Mouse (Mus musculus) E14TG2a.4 (cell line): ENCODE measurements around the gene Tmem9.

Source experiments
- H3K27me3 ChIP-seq: 2 replicates; pipeline ENCODE4 v1.6.1; 2014; ENCODE audit warnings: low read length, control low read depth; ENCODE audit not compliant: insufficient read depth
- H3K36me3 ChIP-seq: 2 replicates; pipeline ENCODE4 v1.6.1; 2014; ENCODE audit warnings: low read length, control low read depth; ENCODE audit not compliant: insufficient read depth
- H3K4me1 ChIP-seq: replicated peaks from 2 replicates; pipeline ENCODE4 v1.6.1; 2014; ENCODE audit warnings: low read depth, low read length, control low read depth
- H3K4me3 ChIP-seq: replicated peaks from 2 replicates; pipeline ENCODE4 v1.5.1; 2014; ENCODE audit warnings: mild to moderate bottlenecking, low read length
- H3K9me3 ChIP-seq: 2 replicates; pipeline ENCODE4 v1.6.1; 2014; ENCODE audit warnings: low read length, control low read depth
- CTCF ChIP-seq: conservative IDR thresholded peaks from 2 replicates; pipeline ENCODE4 v1.5.1; 2014; ENCODE audit warnings: low read length
- NANOG ChIP-seq: IDR thresholded peaks from 2 replicates; pipeline ENCODE4 v1.6.1; 2014; ENCODE audit warnings: borderline replicate concordance, low read length, mixed read lengths
- POU5F1 ChIP-seq: IDR thresholded peaks from 2 replicates; pipeline ENCODE4 v1.6.1; 2014; ENCODE audit warnings: low read length, borderline replicate concordance

The Tmem9 gene

GRCm38 (mm10) chr1:135993470-135993869 is 14.5 kb upstream of the Tmem9 start:
- Histone ChIP-seq H3K4me1 (no peaks in the 10 kb centered on the region), H3K36me3 (no peaks in the 10 kb centered on the region), H3K9me3 (no peaks in the 10 kb centered on the region), H3K4me3 (no peak overlapping the region), H3K27me3 (peaks cover 23% of the 10 kb centered on the region)
- TF ChIP-seq POU5F1: no peak
- no peak for TF ChIP-seq CTCF
- no peak for TF ChIP-seq NANOG

GRCm38 (mm10) chr1:135997537-135997936 is 10.4 kb upstream of the Tmem9 start:
- Histone ChIP-seq H3K4me1 (no peaks in the 10 kb centered on the region), H3K36me3 (no peaks in the 10 kb centered on the region), H3K27me3 (peaks cover 40% of the 10 kb centered on the region), H3K4me3 (no peak overlapping the region), H3K9me3 (no peaks in the 10 kb centered on the region)
- TF ChIP-seq NANOG: no peak

GRCm38 (mm10) chr1:135999720-136000287 is 8.1 kb upstream of the Tmem9 start:
- no peak overlapping the region for H3K4me3 ChIP-seq
- TF ChIP-seq CTCF (no peak), NANOG (no peak), POU5F1 (no peak)
- no peaks in the 10 kb centered on the region for H3K9me3 ChIP-seq
- H3K36me3 ChIP-seq: no peaks in the 10 kb centered on the region
- peaks cover 44% of the 10 kb centered on the region for H3K27me3 ChIP-seq
- no peaks in the 10 kb centered on the region for H3K4me1 ChIP-seq

GRCm38 (mm10) chr1:136001438-136001837 is 6.5 kb upstream of the Tmem9 start:
- no peak overlapping the region for H3K4me3 ChIP-seq
- no peaks in the 10 kb centered on the region for H3K4me1 ChIP-seq
- H3K36me3 ChIP-seq: no peaks in the 10 kb centered on the region
- TF ChIP-seq NANOG: no peak
- H3K9me3 ChIP-seq: no peaks in the 10 kb centered on the region
- H3K27me3 ChIP-seq: peaks cover 46% of the 10 kb centered on the region

GRCm38 (mm10) chr1:136006292-136006748 is 1.6 kb upstream of the Tmem9 start, which contains the start of gene Igfn1:
TSS of gene Igfn1 (minus strand) at chr1:136006342.
- peak within 1 kb of the TSS; percentile 80 for H3K4me3 ChIP-seq
- H3K36me3 ChIP-seq: no peaks in the 10 kb centered on the region
- peaks cover 11% of the 10 kb centered on the region for H3K4me1 ChIP-seq
- TF ChIP-seq POU5F1: no peak
- TF ChIP-seq NANOG: no peak
- TF ChIP-seq CTCF: no peak
- no peaks in the 10 kb centered on the region for H3K9me3 ChIP-seq
- peaks cover 40% of the 10 kb centered on the region for H3K27me3 ChIP-seq

- Histone ChIP-seq H3K4me3 (peak overlapping the region; percentile 80), H3K36me3 (no peaks in the 10 kb centered on the region), H3K9me3 (no peaks in the 10 kb centered on the region), H3K4me1 (peaks cover 11% of the 10 kb centered on the region), H3K27me3 (peaks cover 34% of the 10 kb centered on the region)
- no peak for TF ChIP-seq CTCF
- TF ChIP-seq NANOG: no peak
Observed at GRCm38 (mm10) chr1:136008159-136008533, 196 bp downstream of the Tmem9 start.

- TF ChIP-seq NANOG: no peak
- TF ChIP-seq POU5F1: no peak
- no peak for TF ChIP-seq CTCF
- Histone ChIP-seq H3K36me3 (no peaks in the 10 kb centered on the region), H3K9me3 (no peaks in the 10 kb centered on the region), H3K4me1 (peaks cover 11% of the 10 kb centered on the region), H3K27me3 (peaks cover 26% of the 10 kb centered on the region), H3K4me3 (no peak overlapping the region)
Observed at GRCm38 (mm10) chr1:136010247-136010646, 2.3 kb downstream of the Tmem9 start.

- Histone ChIP-seq H3K4me3 (no peak overlapping the region), H3K27me3 (peaks cover 6% of the 10 kb centered on the region; the same call in 1 of the 2 replicates), H3K36me3 (no peaks in the 10 kb centered on the region), H3K9me3 (no peaks in the 10 kb centered on the region), H3K4me1 (peaks cover 7% of the 10 kb centered on the region)
- no peak for TF ChIP-seq POU5F1
- TF ChIP-seq CTCF: no peak
- TF ChIP-seq NANOG: no peak
Observed at GRCm38 (mm10) chr1:136013513-136013912, 5.6 kb downstream of the Tmem9 start.

- Histone ChIP-seq H3K4me3 (no peak overlapping the region), H3K36me3 (peaks cover 6% of the 10 kb centered on the region), H3K9me3 (no peaks in the 10 kb centered on the region), H3K27me3 (peaks cover 6% of the 10 kb centered on the region; the same call in 1 of the 2 replicates), H3K4me1 (peaks cover 16% of the 10 kb centered on the region)
- TF ChIP-seq CTCF (no peak), NANOG (no peak), POU5F1 (no peak)
Observed at GRCm38 (mm10) chr1:136014796-136015502, 7.0 kb downstream of the Tmem9 start.
